10 mouse cellular contexts compared by ENCODE assay signal in genomic region chr6:36880643-36881263, GRCm38 (mm10).
DNase-seq lines count a peak whose midpoint lies in the region; ATAC-seq lines count a peak whose summit lies in the region.
"Had no signal": no experiment of that assay in that cellular context is flagged by ENCODE, and none has a peak within 500 bp of the region (broad histone marks: within the 10 kb centered on the region; RNA-seq: fewer than 3 reads in every experiment).

No protein-coding gene starts in this region.

- no peak overlapping the region for H3K4me3 ChIP-seq in forebrain, embryonic 14.5 days (ENCODE audit: low read depth, low read length)
- H3K4me3 ChIP-seq in limb, embryonic 12.5 days (replicated peaks), result no peak overlapping the region
- no peak overlapping the region for H3K4me3 ChIP-seq in neural tube, embryonic 14.5 days (ENCODE audit: low read depth, low read length)

- H3K9ac ChIP-seq in forebrain, embryonic 14.5 days (ENCODE audit: low read length), result no peak overlapping the region; the same call in 1 of the 2 replicates
- H3K9ac ChIP-seq in limb, embryonic 12.5 days (replicated peaks), result no peak overlapping the region
- H3K9ac ChIP-seq in neural tube, embryonic 14.5 days (replicated peaks; ENCODE audit: low read depth, low read length), result no peak overlapping the region
- H3K9ac ChIP-seq: liver, embryonic 14.5 days had no signal

- no peaks in the 10 kb centered on the region for H3K9me3 ChIP-seq in forebrain, embryonic 14.5 days (replicated peaks; ENCODE audit: control insufficient read depth, low read length)
- no peaks in the 10 kb centered on the region for H3K9me3 ChIP-seq in limb, embryonic 12.5 days
- H3K9me3 ChIP-seq in neural tube, embryonic 14.5 days (ENCODE audit: control insufficient read depth, low read length), result no peaks in the 10 kb centered on the region

- peak; percentile 78 for ATAC-seq in frontal cortex, adult (ENCODE audit: low TSS enrichment)
- peak; percentile 73 for ATAC-seq in forebrain, embryonic 14.5 days
- ATAC-seq in limb, embryonic 12.5 days (ENCODE audit: insufficient number of reproducible peaks, insufficient read depth, low FRiP score, low TSS enrichment, low read depth), result peak; percentile 37; the same call in 1 of the 2 replicates
- peak; percentile 81 for ATAC-seq in neural tube, embryonic 14.5 days (ENCODE audit: low read depth)

- H3K27me3 ChIP-seq in forebrain, embryonic 14.5 days (replicated peaks; ENCODE audit: control insufficient read depth, insufficient read depth, low read length), result no peaks in the 10 kb centered on the region
- H3K27me3 ChIP-seq in limb, embryonic 12.5 days, result no peaks in the 10 kb centered on the region
- H3K27me3 ChIP-seq in neural tube, embryonic 14.5 days (ENCODE audit: control insufficient read depth, insufficient read depth, low read length), result no peaks in the 10 kb centered on the region

- H3K4me1 ChIP-seq in forebrain, embryonic 14.5 days (ENCODE audit: control insufficient read depth, insufficient read depth, low read length), result peaks cover 25% of the 10 kb centered on the region
- H3K4me1 ChIP-seq in limb, embryonic 12.5 days (replicated peaks), result peaks cover 21% of the 10 kb centered on the region
- peaks cover 10% of the 10 kb centered on the region; the same call in 1 of the 2 replicates for H3K4me1 ChIP-seq in neural tube, embryonic 14.5 days (ENCODE audit: control insufficient read depth, insufficient read depth, low read length)

- 6% methylated on average over 7 of the region's 7 CpGs for WGBS in forebrain, embryonic 14.5 days
- 18% methylated on average over 7 of the region's 7 CpGs for WGBS in limb, embryonic 12.5 days
- 17% methylated on average over 7 of the region's 7 CpGs for WGBS in neural tube, embryonic 14.5 days

- no peaks in the 10 kb centered on the region for H3K36me3 ChIP-seq in forebrain, embryonic 14.5 days (ENCODE audit: control insufficient read depth, insufficient read depth, low read length)
- H3K36me3 ChIP-seq in limb, embryonic 12.5 days, result no peaks in the 10 kb centered on the region
- no peaks in the 10 kb centered on the region for H3K36me3 ChIP-seq in neural tube, embryonic 14.5 days (ENCODE audit: control insufficient read depth, insufficient read depth, low read length)

- no peak for DNase-seq in frontal cortex, adult 2 months (ENCODE audit: extremely low spot score in 1 of 2, low spot score in 1 of 2)
- DNase-seq in forebrain, embryonic 14.5 days (ENCODE audit: low spot score), result peak; percentile 74
- no peak for DNase-seq in urinary bladder, postnatal 36 days (ENCODE audit: low spot score in 2 of 2)
- DNase-seq in thymus, postnatal 14 days, result no peak
- DNase-seq in thymus, postnatal 10 days (ENCODE audit: low spot score in 2 of 2), result no peak
- DNase-seq: kidney, postnatal 14 days had no signal

- no peak overlapping the region; the same call in 1 of the 2 replicates for H3K27ac ChIP-seq in forebrain, embryonic 14.5 days (ENCODE audit: low read depth, low read length)
- peak overlapping the region; percentile 50 for H3K27ac ChIP-seq in limb, embryonic 12.5 days
- H3K27ac ChIP-seq in neural tube, embryonic 14.5 days (ENCODE audit: low read depth, low read length), result peak overlapping the region; percentile 52; the same call in 1 of the 2 replicates
- H3K27ac ChIP-seq: liver, embryonic 14.5 days had no signal

- no peak overlapping the region for H3K4me2 ChIP-seq in forebrain, embryonic 14.5 days (ENCODE audit: low read length)
- H3K4me2 ChIP-seq in limb, embryonic 12.5 days, result peak overlapping the region; percentile 6; the same call in 1 of the 2 replicates
- H3K4me2 ChIP-seq in neural tube, embryonic 14.5 days (ENCODE audit: low read depth, low read length), result no peak overlapping the region
